Comparison of ENCODE assay signal across 14 mouse cellular contexts in the genomic region with DNA sequence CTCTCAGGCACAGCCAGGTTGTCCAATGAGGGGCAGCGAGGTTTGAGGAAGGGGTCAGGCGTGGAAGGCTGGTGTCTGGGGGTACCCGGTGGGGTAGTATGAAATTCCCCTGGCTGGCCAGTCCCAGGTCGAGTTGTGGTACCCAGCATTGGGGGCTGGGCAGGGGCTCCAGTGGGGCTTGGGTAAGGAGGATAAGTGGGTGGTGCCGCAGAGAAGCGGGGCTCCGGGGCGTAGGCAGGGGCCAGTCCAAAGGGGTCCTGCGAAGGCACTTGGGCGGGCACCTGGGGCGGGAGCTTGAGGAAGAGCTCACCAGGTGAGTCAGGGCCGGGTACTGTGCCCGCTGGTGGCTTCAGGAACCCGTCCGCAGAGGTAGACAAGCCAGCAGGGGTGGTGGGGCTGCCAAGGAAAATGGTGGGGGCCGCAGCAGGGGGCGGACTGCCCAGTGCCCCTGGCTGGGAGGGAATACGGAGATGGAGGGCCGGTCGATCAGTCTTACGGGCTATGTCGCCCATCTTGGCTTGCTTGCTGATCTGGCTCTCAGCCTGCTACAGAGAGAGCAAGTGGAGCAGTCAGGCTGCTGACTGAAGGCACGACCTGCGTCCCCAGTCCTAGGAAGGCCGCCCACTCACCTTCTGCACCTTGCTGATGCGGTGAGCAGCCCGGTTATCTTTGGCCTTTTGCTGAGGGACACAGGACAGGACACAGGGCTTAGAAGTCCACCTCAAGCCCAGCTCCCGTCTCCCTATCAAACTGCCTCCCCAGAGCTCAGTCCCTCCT. TPM values are rescaled to one million over a fixed set of nuclear protein-coding genes. Genes with fewer than 3 reads are reported as not detected.
DNase-seq lines count a peak whose midpoint lies in the region.
"Had no signal": no experiment of that assay in that cellular context is flagged by ENCODE, and none has a peak within 500 bp of the region (broad histone marks: within the 10 kb centered on the region; RNA-seq: fewer than 3 reads in every experiment).

No protein-coding gene starts in this region.

- DNase-seq in cerebellum, adult 18-20 months: peak; percentile 55 to 59
- no peak for DNase-seq in cerebellum, adult 8-10 months
- peak; percentile 18 for DNase-seq in gastrocnemius, postnatal 25 days
- DNase-seq in gastrocnemius, adult 8-10 months (ENCODE audit: low spot score in 2 of 2): no peak
- peak; percentile 7 for DNase-seq in lung, postnatal 10 days
- DNase-seq in lung, adult 18-20 months: no peak
- DNase-seq in cerebellum, postnatal 25 days: peak; percentile 62 to 67
- no peak for DNase-seq in T-cell, adult 2 months (ENCODE audit: low spot score)
- DNase-seq: gastrocnemius, postnatal 36 days; liver; lung, postnatal 14 days; thymus, postnatal 25 days had no signal

RNA-seq across cellular contexts. Expression of gene Kmt2d, which starts 17.7 kb away (rescaled TPM):
- 10 to 100 TPM; 36.6 to 43.5 TPM for total RNA-seq in gastrocnemius, postnatal 25 days (2021)
- 10 to 100 TPM; 52.6 to 67.2 (median 59.1) TPM for total RNA-seq in gastrocnemius, adult 8-10 months (2022)

RNA-seq across cellular contexts. Expression of gene Prkag1, which starts 22.0 kb away (rescaled TPM):
- 10 to 100 TPM; 43.6 to 43.9 TPM for total RNA-seq in gastrocnemius, postnatal 25 days (2021)
- 10 to 100 TPM; 43.8 to 55.0 (median 46.9) TPM for total RNA-seq in gastrocnemius, adult 8-10 months (2022)

RNA-seq across cellular contexts. Expression of gene Rhebl1, which starts 41.0 kb away (rescaled TPM):
- total RNA-seq in gastrocnemius, postnatal 25 days (2021): 1 to 10 TPM; 2.5 to 2.9 TPM
- total RNA-seq in gastrocnemius, adult 8-10 months (2022): 1 to 10 TPM; 1.4 to 2.9 (median 2.0) TPM

RNA-seq across cellular contexts. Expression of gene Ddn, which starts 44.1 kb away (rescaled TPM):
- under 1 TPM; 0.38 to 0.74 TPM for total RNA-seq in gastrocnemius, postnatal 25 days (2021)
- under 1 TPM; 0.12 to 0.67 (median 0.43) TPM for total RNA-seq in gastrocnemius, adult 8-10 months (2022)

RNA-seq across cellular contexts. Expression of gene Dhh, which starts 45.0 kb away (rescaled TPM):
- 1 to 10 TPM; 1.2 to 2.3 TPM for total RNA-seq in gastrocnemius, postnatal 25 days (2021)
- total RNA-seq in gastrocnemius, adult 8-10 months (2022): 1 to 10 TPM in 1 of 4 experiments, under 1 TPM in 3; 0.19 to 1.0 (median 0.49) TPM
- total RNA-seq: CH12.LX; megakaryocyte, adult 5-6 weeks had no signal

Comparison
In these comparisons a context has a peak if more than half of its experiments do, and no peak if none do; other contexts are left out.
1. DNase-seq: peak in cerebellum, adult 18-20 months (2 of 2), gastrocnemius, postnatal 25 days (single experiment), lung, postnatal 10 days (single experiment) and cerebellum, postnatal 25 days (2 of 2); none in cerebellum, adult 8-10 months (single experiment), gastrocnemius, adult 8-10 months (0 of 2), lung, adult 18-20 months (0 of 2) and T-cell, adult 2 months (single experiment).